Mouse (Mus musculus) brown adipose tissue, adult 24 weeks (tissue): ENCODE data around the gene Galk2. TPM values are rescaled to one million over a fixed set of nuclear protein-coding genes. Genes with fewer than 3 reads are reported as not detected.

Experiments used
- H3K27ac ChIP-seq: fragments of 200-500 bp; replicated peaks from 2 replicates; pipeline ENCODE4 v1.5.1; 2012; ENCODE audit warnings: low read depth, mild to moderate bottlenecking, low read length
- H3K4me1 ChIP-seq: fragments of 200-500 bp; 2 replicates; pipeline ENCODE4 v1.6.1; 2012; ENCODE audit warnings: low read length, mixed read lengths; ENCODE audit not compliant: control insufficient read depth, insufficient read depth, insufficient read length
- H3K4me3 ChIP-seq: fragments of 200-500 bp; 2 replicates; pipeline ENCODE4 v1.5.1; 2012; ENCODE audit warnings: low read depth, mild to moderate bottlenecking, low read length, moderate library complexity; ENCODE audit not compliant: insufficient read depth
- polyA plus RNA-seq: library from polyadenylated mRNA; stranded (reverse); fragments of >200 nt; gene quantifications from 2 replicates; pipeline ENCODE4 v1.2.4, GENCODE M21; 2012; ENCODE audit not compliant: missing spikeins, insufficient read depth, insufficient read length

Gene Galk2
- polyA plus RNA-seq, 1 experiment: 21.0 TPM

DNA sequence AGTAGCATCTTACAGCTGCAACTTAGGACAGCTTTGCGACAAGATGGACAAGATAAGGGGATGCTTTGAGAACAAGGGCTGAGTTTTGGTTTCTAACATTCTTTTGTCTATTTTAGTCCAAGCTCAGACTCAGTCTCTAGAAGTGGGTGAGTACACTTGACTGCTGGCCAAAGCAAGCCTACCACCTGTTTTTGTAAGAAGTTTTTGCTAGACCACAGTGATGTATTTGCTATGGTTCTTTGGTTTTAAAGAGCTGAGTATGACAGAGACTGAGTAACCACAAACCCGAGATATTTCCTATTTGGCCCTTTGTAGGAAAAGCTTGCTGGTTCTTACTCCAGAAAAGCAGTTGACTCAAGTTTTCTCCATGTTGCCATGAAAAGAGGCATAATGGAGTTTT, 89.3 kb downstream of the Galk2 start:
- no peak overlapping the region for H3K27ac ChIP-seq
- H3K4me3 ChIP-seq: no peak overlapping the region
- H3K4me1 ChIP-seq: no peaks in the 10 kb centered on the region

DNA sequence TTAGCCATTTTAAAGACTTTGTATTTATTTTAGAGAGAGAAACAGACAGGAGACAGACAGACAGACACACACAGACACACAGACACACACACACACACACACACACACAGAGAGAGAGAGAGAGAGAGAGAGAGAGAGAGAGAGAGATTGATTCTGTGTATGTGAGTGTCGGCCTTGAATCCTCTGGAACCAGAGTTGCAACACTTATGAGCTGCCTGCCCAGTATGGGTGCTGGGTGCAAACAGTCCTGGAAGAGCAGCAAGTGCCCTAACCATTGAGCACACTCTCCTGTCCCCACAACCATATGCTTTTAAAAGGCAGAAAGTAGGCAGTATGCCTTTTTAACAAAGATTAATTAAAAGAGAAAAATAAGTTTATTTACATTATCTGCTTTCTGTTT, 109.9 kb downstream of the Galk2 start:
- no peak overlapping the region for H3K4me3 ChIP-seq

DNA sequence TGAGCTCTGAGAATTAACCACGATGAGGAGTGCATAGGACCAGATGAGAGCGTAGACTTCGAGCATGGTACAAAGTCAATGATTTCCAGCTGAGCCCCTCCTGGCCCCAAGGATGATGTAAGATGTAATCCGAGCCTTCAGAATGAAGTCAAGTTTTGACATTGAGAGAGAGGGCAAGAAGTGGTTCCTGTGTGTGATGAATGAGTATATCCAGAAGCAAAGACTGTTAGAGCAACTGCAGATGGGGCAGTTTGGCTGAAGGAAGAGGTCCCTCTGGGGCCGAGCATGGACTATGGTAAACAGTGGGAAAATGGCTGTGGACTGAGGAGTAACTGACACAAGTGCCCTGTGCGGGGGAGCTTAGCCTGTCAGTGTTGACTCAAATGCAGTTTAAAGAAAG, 114.3 kb downstream of the Galk2 start:
- no peaks in the 10 kb centered on the region for H3K4me1 ChIP-seq
- no peak overlapping the region for H3K27ac ChIP-seq
- H3K4me3 ChIP-seq: no peak overlapping the region

More for the DNA sequence above, 109.9 kb downstream of the Galk2 start:
- H3K27ac ChIP-seq: no peak overlapping the region
- no peaks in the 10 kb centered on the region for H3K4me1 ChIP-seq

DNA sequence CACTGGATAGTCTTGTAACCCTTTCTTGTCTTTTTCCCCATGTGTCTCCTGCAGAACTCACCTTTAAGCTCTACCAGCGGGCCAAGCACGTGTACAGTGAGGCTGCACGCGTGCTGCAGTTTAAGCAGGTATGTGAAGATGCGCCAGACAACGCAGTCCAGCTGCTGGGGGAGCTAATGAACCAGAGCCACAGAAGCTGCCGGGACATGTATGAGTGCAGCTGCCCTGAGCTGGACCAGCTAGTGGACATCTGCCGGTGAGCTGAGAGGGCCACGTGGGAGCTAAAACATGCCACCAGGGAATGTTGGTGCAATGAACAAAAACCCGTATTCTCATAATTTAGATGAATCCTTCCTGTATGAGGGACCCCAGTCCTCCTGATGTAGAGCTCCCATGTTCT, 116.3 kb downstream of the Galk2 start:
- no peaks in the 10 kb centered on the region for H3K4me1 ChIP-seq
- H3K4me3 ChIP-seq: no peak overlapping the region
- no peak overlapping the region for H3K27ac ChIP-seq

DNA sequence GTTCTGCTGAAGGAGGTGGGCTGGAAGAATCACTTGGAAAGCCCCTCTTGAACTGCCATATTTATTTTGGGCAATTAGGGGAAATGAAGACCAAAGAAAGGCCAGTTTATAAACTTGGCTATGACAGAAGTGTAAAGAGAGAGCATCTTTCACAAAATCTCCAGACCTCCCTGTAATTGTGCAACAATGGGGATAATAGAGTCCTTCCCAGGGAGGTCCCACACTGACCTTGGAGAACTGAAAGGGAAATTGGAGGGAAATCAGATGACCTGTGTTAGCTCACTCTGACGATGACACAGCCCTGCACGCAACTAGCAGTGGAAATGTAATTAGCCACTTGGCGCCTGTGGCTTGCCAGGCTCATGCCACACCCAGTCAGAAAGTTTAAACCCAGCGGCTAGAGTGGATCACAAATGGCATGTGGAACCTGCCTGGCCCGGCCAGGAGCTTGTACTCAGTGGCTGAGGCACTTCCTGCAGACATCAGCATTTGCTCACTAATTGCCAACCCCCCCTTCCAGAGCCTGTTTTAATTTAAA, 117.0 kb downstream of the Galk2 start:
- no peaks in the 10 kb centered on the region for H3K4me1 ChIP-seq
- no peak overlapping the region for H3K27ac ChIP-seq
- no peak overlapping the region for H3K4me3 ChIP-seq

DNA sequence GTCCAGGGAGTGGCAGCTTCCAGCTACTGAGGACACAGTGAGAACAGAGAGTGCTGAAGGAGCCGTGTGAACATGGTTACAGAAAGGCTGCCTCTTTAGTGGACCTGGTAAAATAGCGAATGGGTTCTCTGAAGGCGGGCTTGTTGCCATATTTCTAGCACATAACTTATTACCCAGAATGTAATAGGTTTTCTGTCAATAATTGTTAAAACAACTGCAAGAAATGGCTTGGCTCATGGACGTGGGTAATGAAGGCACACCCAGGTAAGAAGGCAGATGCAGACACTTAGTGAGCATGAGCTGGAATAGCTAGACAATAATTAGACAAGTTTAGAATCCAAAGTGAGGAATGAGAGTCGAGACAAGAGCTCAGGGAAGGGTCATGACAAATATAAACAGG, 143.4 kb downstream of the Galk2 start:
- no peak overlapping the region for H3K27ac ChIP-seq
- no peaks in the 10 kb centered on the region for H3K4me1 ChIP-seq
- H3K4me3 ChIP-seq: no peak overlapping the region

DNA sequence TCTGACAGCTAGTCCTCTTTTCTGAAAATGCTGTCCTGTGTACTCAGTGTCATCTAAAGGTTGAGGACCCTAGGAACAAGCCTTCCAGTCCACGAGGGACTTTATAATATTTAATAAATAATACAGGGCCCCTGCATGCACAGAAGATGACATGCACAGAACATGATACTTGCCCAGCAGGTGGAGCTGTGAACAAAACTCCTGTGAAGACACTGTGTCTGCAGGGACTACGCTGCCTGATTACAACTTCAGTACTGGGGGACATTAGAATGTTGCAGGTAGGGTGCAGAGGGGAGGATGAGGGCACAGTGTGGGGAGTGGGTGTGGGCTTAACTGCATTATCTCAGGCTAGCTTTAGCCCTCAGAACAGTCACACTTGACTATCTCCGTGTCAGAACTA, 147.2 kb downstream of the Galk2 start:
- H3K4me1 ChIP-seq: no peaks in the 10 kb centered on the region
- H3K4me3 ChIP-seq: no peak overlapping the region
- H3K27ac ChIP-seq: no peak overlapping the region

DNA sequence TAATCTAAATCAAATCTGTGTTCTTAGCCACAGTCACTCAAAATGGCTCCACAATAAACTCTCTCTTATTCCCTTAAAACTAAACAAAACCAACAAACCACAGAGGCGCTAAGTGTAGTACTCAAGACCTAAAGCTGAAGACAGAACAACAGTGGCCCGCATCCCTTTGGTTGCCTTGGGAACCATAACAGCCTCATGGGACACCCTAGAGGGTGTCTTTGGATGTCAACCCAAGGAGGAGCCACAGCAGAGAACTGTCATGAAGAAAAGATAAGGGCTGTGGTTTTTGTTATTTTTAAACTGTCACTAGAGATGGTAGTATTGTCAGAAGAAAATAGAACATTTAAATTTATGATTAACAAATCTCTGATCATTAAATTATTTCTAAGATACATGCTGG, 147.8 kb downstream of the Galk2 start:
- Histone ChIP-seq H3K4me1 (no peaks in the 10 kb centered on the region), H3K27ac (no peak overlapping the region)

DNA sequence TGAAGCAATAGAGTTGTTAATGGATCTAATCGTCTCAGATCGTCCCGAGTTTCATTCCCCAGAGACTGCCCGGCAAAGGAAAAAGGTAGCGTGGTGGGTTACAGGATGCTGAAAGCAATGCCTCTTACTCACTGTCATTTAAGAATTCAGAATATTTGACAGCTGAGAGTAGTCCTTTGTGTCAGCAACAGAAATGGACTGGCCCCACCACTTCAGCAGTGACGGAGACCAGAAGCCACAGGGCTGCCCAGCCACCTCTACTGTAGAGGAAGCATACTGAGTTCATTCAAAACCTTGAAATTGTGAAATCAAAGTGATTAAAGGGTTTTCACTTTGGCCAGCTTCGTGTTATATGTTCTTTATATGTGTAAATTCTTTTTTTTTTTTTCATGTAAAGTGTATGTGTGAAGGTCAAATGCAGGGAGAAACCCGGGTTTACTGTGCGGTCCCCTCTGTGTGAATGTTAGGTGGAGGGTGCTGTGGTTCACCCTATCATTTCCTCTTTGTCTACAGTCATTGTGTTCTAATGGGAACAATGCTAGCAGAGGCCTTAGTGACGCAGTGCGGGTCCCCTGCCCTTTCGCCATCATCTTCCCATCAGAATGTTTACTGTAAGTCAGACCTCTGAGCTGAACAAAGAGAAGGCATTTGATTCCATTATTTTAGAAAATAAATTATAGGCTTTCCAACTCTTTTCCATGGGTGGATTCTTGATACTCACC, 156.2 kb downstream of the Galk2 start:
- H3K4me1 ChIP-seq: no peaks in the 10 kb centered on the region
- H3K27ac ChIP-seq: no peak overlapping the region
- no peak overlapping the region for H3K4me3 ChIP-seq

More for the DNA sequence above, 147.8 kb downstream of the Galk2 start:
- H3K4me3 ChIP-seq: no peak overlapping the region

DNA sequence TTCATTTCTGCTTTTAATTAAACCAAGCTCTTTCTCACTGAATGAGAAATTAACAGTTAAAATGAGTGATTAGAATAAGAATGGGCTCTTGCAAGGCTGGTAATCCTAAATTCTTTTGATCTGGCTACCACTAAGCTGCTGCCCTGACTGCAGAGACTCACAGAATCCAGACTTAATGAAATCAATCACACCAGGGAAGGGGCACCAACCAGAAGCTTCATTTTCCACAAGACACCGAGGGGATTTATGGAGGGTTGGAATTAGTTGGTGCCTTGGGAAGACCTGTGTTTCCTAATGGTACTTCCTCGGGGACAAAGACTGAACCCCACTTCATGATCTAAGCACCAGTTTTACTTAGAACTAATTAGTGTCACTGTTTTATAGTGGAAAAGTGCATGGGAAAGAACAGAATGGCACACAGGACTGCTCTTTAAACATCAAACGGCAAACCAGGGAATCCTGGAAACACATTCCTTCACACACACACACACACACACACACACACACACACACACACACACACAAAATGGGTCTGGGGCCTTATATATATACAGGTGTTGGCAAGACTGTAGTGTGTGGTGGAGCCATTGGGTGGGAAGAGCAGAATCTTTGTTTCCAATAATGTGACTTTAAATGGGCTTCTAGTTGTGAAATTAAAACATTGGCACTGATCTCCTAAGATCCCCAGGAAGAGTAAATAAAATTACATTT, 157.0 kb downstream of the Galk2 start:
- no peaks in the 10 kb centered on the region for H3K4me1 ChIP-seq
- no peak overlapping the region for H3K27ac ChIP-seq
- no peak overlapping the region for H3K4me3 ChIP-seq

DNA sequence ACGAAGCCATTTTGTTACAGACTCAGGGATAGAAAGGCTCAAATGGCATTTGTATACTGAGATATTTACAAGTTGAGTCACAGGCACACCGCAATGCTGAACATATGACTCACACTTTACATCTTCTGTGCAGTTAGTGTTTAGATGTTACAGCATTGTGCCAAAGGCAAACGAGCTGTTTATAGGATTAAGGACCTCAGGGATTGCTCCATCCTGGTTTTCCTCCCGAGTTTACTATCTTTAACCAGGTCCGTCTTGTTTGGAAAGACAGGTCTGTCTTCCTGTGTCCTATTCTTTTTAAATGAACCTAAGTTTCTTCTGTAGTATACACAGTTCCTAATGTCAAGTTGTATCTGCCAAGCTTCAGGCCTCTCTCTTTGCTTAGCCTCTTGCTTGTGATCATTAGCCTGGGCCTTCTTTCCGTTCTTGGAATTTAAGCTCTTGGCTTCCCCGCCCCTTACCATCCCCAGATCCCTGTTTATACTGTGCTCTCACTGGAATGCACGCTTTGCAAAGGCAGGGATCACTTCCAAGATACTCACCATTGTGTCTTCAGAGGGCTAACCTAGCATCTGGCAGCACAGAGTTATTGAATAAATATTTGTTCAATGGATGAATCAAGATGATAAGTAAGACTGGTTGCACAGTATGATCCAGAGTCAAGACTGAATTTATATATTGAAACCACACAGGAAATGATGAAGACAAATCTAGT, 172.4 kb downstream of the Galk2 start:
- no peaks in the 10 kb centered on the region for H3K4me1 ChIP-seq

DNA sequence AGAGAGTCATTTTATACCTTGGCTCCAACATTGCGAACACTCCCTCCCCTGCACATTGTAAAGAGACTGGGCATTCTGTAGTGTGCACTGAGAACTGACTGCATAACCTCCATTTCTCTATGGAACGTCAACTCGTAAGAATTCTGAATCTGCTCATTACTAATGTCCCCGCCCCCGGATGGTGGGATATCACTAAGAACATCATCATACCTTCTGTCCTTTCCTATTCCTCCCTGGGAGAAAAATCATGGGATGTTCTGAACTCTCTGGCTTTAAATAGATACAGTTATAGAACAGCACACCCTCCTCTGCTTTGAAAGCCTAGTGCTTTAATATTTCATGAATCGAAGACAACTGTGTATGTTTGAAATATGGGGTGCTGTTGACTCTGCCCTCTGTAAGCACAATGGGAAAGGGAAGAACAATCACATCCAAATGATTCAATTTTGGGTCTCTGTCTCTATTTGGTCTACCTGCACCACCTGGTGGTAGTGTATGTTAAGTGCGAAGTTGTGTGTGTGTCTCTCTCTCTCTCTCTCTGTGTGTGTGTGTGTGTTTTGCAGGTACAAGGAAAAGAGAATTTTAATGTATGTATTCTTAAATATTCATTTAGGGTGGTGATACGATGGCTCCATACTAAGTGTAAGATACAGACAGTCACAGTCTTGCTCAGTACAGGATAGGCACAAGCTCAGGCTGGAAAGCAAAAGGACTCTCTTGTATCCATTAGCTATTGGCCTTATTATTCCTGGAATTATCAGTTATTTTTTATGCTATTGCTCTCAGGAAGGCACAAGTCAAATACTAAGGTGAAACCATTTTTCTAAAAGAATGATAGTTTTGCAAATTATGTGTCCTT, 174.4 kb downstream of the Galk2 start:
- Histone ChIP-seq H3K27ac (no peak overlapping the region), H3K4me1 (no peaks in the 10 kb centered on the region), H3K4me3 (no peak overlapping the region)

More for the DNA sequence above, 172.4 kb downstream of the Galk2 start:
- Histone ChIP-seq H3K27ac (no peak overlapping the region), H3K4me3 (no peak overlapping the region)
